Mouse (Mus musculus) liver, embryonic 14.5 days (tissue): ENCODE data around the gene Agps. TPM values are rescaled to one million over a fixed set of nuclear protein-coding genes. Genes with fewer than 3 reads are reported as not detected.

Experiments
- ATAC-seq: fragments of 200-750 bp; cut with Nextera tagmentation; 2 replicates; pipeline ENCODE4 v1.8.0; 2017; ENCODE audit warnings: moderate number of reproducible peaks, mild to moderate bottlenecking, moderate library complexity; ENCODE audit not compliant: insufficient read depth
- DNase-seq, 3 experiments: peaks; one replicate each; pipeline ENCODE4 v3.0.0-alpha.2; 2012 to 2013; ENCODE audit warnings: low read depth in 3 of 3, low spot score in 3 of 3
- H3K27ac ChIP-seq: fragments of 300-500 bp; sonication (generic); 2 replicates; pipeline ENCODE4 v1.5.1; 2014; ENCODE audit warnings: moderate library complexity, mild to moderate bottlenecking, control low read depth, inconsistent platforms
- H3K27me3 ChIP-seq: fragments of 300-500 bp; sonication (generic); 2 replicates; pipeline ENCODE4 v1.6.1; 2014; ENCODE audit warnings: mild to moderate bottlenecking, low read length, moderate library complexity; ENCODE audit not compliant: control insufficient read depth, insufficient read depth
- H3K36me3 ChIP-seq: fragments of 300-500 bp; sonication (generic); replicated peaks from 2 replicates; pipeline ENCODE4 v1.6.1; 2014; ENCODE audit warnings: low read depth; ENCODE audit not compliant: control insufficient read depth, insufficient read depth
- H3K4me1 ChIP-seq, 2 experiments: fragments of 200-500 bp in 1 of 2; fragments of 300-500 bp in 1 of 2; sonication (generic) in 1 of 2; replicated peaks; 2 replicates each; pipeline ENCODE4 v1.6.1; 2012 to 2014; ENCODE audit warnings: antibody characterized with exemption in 1 of 2, inconsistent platforms in 1 of 2, low read length in 1 of 2; ENCODE audit not compliant: control insufficient read depth in 2 of 2, insufficient read depth in 2 of 2
- H3K4me2 ChIP-seq: fragments of 300-500 bp; sonication (generic); 2 replicates; pipeline ENCODE4 v1.6.1; 2014; ENCODE audit warnings: low read depth, mild to moderate bottlenecking, control low read depth, moderate library complexity
- H3K4me3 ChIP-seq, 2 experiments: fragments of 200-500 bp in 1 of 2; fragments of 300-500 bp in 1 of 2; sonication (generic) in 1 of 2; 2 replicates each; pipeline ENCODE4 v1.5.1; 2012 to 2014; ENCODE audit warnings: low read depth in 2 of 2, low read length in 2 of 2, mild to moderate bottlenecking in 2 of 2, control low read depth in 1 of 2, inconsistent platforms in 1 of 2, moderate library complexity in 1 of 2; ENCODE audit not compliant: insufficient read depth in 1 of 2
- H3K9ac ChIP-seq: fragments of 300-500 bp; sonication (generic); replicated peaks from 2 replicates; pipeline ENCODE4 v1.6.1; 2014; ENCODE audit warnings: mild to moderate bottlenecking, control low read depth, moderate library complexity
- H3K9me3 ChIP-seq: fragments of 300-500 bp; sonication (generic); 2 replicates; pipeline ENCODE4 v1.6.1; 2016; ENCODE audit warnings: low read length, mixed read lengths; ENCODE audit not compliant: control insufficient read depth
- CTCF ChIP-seq: IDR thresholded peaks from 2 replicates; pipeline ENCODE4 v1.5.1; 2016; ENCODE audit warnings: antibody characterized with exemption, low read depth, control low read depth
- EP300 ChIP-seq: IDR thresholded peaks from 2 replicates; pipeline ENCODE4 v1.6.1; 2016; ENCODE audit warnings: antibody characterized with exemption, low read depth
- WGBS: fragments of 180-500 bp; shearing (Covaris S2); extraction: QIAGEN DNeasy Blood & Tissue Kit; methylation state at CpG from one replicate; pipeline ENCODE4 v1.1.7; 2014; ENCODE audit not compliant: insufficient replicate concordance; 5-methylcytosine and 5-hydroxymethylcytosine counted together
- polyA plus RNA-seq, 2 experiments: library from polyadenylated mRNA; depleted of rRNA in 1 of 2; stranded (reverse) in 1 of 2; unstranded in 1 of 2; fragments of >200 nt; fragmentation: Nextera tagmentation in 1 of 2; extraction: Ambion mirVana in 1 of 2; gene quantifications; 2 replicates each; pipeline versions ENCODE4 v1.2.1 to v1.2.3; 2012 to 2014

The Agps gene
- polyA plus RNA-seq, 2 experiments: 5.6 to 13.8 TPM

- ATAC-seq (no peak), DNase-seq (no peak)
- H3K27me3 ChIP-seq: no peaks in the 10 kb centered on the region
- no peak overlapping the region for H3K9ac ChIP-seq
- TF ChIP-seq EP300 (no peak), CTCF (no peak)
- H3K36me3 ChIP-seq: no peaks in the 10 kb centered on the region
- no peak overlapping the region; the same call in 1 of the 2 replicates for H3K4me2 ChIP-seq
- peaks cover 0 to 9% of the 10 kb centered on the region in 2 experiments; a peak in 2 of 4 replicates for H3K4me1 ChIP-seq
- 34% methylated on average over 6 of the region's 6 CpGs for WGBS
- H3K9me3 ChIP-seq: no peaks in the 10 kb centered on the region
- H3K27ac ChIP-seq: no peak overlapping the region
- H3K4me3 ChIP-seq: no peak overlapping the region
Measured at GRCm38 (mm10) chr2:75824144-75824543, 7.8 kb upstream of the Agps start.

GRCm38 (mm10) chr2:75824846-75825245 lies 7.1 kb upstream of the Agps start:
- H3K27ac ChIP-seq: no peak overlapping the region
- H3K4me2 ChIP-seq: no peak overlapping the region
- no peak overlapping the region for H3K9ac ChIP-seq
- TF ChIP-seq EP300 (no peak), CTCF (no peak)
- no peaks in the 10 kb centered on the region for H3K36me3 ChIP-seq
- H3K27me3 ChIP-seq: no peaks in the 10 kb centered on the region
- DNase-seq (no peak), ATAC-seq (no peak)
- 27% methylated on average over 3 of the region's 3 CpGs for WGBS
- H3K9me3 ChIP-seq: no peaks in the 10 kb centered on the region
- H3K4me3 ChIP-seq: no peak overlapping the region
- peaks cover 0 to 10% of the 10 kb centered on the region in 2 experiments; a peak in 2 of 4 replicates for H3K4me1 ChIP-seq

DNA sequence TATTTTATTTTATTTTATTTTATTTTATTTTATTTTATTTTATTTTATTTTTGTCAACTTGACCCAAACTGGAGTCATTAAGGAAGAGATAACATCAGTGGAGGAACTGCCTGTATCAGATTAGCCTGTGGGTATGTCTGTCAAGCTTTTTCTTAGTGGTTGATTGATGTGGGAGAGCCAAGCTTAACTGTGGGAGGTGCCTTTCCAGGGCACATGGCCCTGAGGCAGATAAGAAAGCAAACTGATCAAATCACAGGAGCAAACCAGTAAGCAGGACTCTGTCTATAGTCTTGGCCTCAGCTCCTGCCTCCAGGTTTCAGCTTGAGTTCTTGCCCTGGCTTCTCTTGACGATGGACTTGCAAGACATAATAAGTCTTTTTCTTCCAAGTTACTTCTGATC lies 6.4 kb upstream of the Agps start:
- H3K9ac ChIP-seq: no peak overlapping the region
- no peak overlapping the region for H3K4me3 ChIP-seq
- DNase-seq (no peak), ATAC-seq (no peak)
- H3K9me3 ChIP-seq: no peaks in the 10 kb centered on the region
- no peaks in the 10 kb centered on the region for H3K27me3 ChIP-seq
- 4% methylated on average over 1 of the region's 1 CpGs for WGBS
- TF ChIP-seq EP300 (no peak), CTCF (no peak)
- H3K27ac ChIP-seq: no peak overlapping the region
- H3K36me3 ChIP-seq: no peaks in the 10 kb centered on the region
- H3K4me2 ChIP-seq: no peak overlapping the region
- peaks cover 0 to 11% of the 10 kb centered on the region in 2 experiments; a peak in 2 of 4 replicates for H3K4me1 ChIP-seq

- TF ChIP-seq CTCF: no peak
- no peak for TF ChIP-seq EP300
- Histone ChIP-seq H3K9ac (no peak overlapping the region), H3K4me3 (no peak overlapping the region), H3K9me3 (no peaks in the 10 kb centered on the region), H3K27me3 (no peaks in the 10 kb centered on the region), H3K4me2 (no peak overlapping the region), H3K27ac (no peak overlapping the region), H3K4me1 (peaks cover 6 to 17% of the 10 kb centered on the region in 2 experiments), H3K36me3 (no peaks in the 10 kb centered on the region)
- ATAC-seq (no peak), DNase-seq (no peak)
- WGBS: 31% methylated on average over 8 of the region's 8 CpGs
Measured at GRCm38 (mm10) chr2:75828931-75829610, 2.9 kb upstream of the Agps start.

DNA sequence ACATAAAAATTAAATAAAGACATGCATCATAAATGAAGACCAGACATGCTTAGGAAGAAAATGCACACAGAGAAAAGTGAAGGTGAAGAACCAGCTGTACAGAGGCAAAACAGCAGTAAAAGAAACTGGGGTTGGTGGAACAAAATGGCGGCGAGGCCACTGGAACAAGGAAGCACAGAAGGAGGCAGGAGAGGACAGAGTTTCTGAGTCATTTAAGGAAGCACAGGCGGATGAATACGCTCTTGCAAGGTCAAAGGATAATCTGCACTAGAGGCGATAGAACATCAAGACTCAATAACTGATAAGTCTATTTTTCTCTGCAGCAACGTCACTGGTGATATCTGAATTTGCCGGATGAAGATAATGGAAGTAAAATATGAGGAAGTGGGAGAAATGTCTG lies 1.7 kb upstream of the Agps start:
- no peaks in the 10 kb centered on the region for H3K9me3 ChIP-seq
- H3K36me3 ChIP-seq: no peaks in the 10 kb centered on the region
- no peak overlapping the region for H3K4me3 ChIP-seq
- peaks cover 6 to 19% of the 10 kb centered on the region in 2 experiments for H3K4me1 ChIP-seq
- TF ChIP-seq CTCF (no peak), EP300 (no peak)
- no peak overlapping the region for H3K4me2 ChIP-seq
- H3K27me3 ChIP-seq: no peaks in the 10 kb centered on the region
- DNase-seq (no peak), ATAC-seq (no peak)
- H3K27ac ChIP-seq: no peak overlapping the region
- WGBS: 69% methylated on average over 7 of the region's 7 CpGs
- no peak overlapping the region for H3K9ac ChIP-seq
